Mouse (Mus musculus) layer of hippocampus, adult 9-11 months (tissue): ENCODE results near the gene Angptl2.
A peak's percentile ranks its signal among the peaks of the same experiment; 100 is the strongest.

ENCODE experiments used
- DNase-seq: peaks from one replicate; pipeline ENCODE4 v3.0.0; 2022

Angptl2 gene

DNA sequence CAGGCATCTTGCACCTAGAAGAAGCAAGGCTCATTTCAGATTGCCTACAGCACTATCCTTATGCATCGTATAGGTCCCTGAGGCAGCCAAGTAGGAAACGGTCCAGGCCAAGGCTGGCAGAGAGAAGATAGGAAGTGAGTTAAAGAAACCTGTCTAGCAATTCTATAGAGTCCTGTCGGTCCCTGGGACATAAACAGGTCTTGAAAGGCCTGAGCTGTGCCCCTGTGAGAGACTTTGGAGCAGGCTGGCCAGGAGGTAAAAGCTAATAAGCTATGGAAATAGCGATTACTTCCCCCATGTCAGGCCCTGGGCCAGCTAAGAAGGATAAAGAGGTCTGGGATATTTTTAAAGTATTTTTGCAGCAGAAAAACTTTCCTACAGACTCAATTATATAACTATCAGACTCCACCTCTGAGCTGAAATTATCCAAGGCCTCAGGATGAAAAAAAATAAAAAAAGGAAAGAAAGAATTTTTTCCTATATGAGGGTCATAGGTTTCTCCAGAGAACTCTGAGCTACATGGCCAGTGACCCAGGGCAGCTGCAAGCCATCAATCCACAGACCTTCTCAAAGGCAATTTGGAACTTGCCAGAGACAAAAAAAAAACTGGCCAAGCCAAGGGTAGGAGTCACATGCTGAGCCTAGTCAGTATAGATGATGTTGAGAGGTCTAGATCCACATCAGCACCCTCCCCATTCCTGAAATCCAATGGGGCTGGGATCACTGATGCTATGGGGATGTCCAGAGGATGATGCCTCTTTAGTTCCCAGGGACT is 57.0 kb downstream of the Angptl2 start:
- DNase-seq: no peak

DNA sequence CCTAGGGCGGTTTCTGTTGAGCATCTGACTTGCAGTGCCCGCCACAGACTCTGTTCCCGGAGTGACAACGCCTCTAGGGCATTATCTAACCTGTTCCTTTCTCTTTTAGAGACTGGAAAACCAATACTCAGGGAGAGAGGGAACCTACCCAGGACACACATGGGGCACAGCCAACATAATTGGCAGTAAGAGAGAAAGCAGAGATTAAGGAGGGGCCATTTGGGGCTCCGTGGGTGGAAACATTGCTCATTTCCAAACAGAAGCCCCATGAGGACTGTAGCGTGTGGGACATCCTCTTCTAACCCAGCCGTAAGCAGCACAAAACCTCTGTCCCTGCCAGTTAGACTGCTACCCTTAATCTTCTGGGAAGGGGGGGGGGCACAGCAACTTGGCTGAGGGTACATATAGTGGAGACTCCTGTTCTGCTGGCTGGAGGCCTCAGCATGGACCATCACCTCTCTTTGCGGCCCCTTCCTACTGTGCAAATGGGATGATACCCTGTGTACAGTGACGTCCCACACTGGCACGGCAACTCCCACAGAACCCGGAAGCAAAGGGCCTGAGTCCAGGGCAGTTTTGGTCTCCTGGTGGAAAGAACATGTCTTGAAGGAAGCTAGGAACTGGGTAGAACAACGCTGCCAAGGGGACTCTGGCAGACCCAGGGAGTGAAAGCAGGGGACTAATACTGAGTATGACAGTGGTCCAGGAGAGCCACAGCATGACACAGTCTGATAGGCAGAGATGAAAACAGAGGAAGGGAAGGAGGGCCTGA is 59.0 kb downstream of the Angptl2 start:
- no peak for DNase-seq

DNA sequence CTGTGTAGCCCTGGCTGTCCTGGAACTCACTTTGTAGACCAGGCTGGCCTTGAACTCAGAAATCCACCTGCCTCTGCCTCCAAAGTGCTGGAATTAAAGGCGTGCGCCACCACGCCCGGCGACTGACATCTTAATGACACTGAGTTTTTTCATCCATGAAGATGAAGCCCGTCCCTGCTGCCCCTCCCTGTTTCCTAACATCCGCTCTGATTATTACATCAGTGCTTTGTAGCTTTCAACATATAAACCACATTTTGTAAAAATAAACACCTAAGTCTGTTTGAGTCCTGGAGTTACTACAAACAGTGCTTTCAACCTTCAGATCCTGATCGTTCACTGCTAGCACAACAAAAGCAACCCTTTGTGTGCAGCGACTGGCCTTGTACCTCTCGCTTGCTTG is 63.9 kb downstream of the Angptl2 start:
- DNase-seq: no peak

DNA sequence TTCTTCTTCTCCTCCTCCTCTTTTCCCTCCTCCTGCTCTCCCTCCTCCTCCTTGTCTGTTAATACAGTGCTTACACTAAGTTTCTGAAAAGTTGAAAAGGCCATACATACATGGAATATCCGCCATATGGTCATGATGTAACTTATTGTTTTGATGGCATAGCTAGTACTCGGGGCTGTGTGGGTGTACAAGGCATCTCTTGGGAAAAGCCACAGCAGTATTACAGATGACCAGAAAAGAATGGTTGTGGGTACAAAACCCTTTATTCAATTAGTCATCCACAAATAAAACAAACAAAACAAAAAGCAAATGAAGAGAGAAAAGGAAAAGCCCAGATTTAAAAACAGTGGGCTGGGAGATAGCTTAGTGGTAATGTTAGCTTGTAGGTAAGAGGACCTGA is 64.7 kb downstream of the Angptl2 start:
- DNase-seq: no peak

DNA sequence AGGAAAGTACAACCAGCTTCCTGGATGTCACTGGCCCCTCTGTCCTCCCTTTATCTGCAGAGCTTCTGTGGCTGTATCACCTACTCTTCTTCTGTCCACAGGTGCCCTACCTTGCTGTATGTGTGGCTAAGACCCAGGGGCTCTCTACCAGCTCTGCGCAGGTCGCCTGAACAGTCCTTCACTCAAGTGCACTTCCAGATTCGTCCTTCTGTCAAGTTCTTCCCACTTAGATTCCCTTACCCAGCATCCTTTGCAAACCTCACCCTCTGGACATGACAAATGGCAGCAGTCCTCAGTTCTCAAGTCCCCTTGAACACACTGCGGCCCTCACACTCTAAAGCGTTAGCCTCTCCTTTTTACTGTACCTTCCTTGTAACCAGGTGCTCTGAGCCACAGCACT is 65.9 kb downstream of the Angptl2 start:
- no peak for DNase-seq

DNA sequence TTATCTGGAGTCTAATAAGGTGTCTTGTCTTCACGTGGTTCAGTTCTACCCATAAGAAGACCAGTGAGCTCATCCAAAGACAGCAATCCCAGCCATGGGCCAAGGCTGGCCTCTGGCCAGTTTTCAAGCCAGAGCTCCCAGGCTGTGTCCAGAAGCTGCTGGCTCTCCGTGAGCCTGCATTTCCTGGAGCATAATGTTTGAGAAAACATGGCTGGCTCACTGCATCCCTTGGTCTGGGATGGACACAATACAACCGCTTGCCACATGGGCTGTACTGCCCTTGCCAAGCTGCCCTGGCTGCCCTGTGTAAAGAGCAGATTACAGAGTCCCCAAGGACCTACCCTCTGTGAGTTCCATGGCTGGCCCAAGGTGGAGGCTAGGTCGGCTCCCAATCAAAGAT is 67.0 kb downstream of the Angptl2 start:
- peak; percentile 25 for DNase-seq

DNA sequence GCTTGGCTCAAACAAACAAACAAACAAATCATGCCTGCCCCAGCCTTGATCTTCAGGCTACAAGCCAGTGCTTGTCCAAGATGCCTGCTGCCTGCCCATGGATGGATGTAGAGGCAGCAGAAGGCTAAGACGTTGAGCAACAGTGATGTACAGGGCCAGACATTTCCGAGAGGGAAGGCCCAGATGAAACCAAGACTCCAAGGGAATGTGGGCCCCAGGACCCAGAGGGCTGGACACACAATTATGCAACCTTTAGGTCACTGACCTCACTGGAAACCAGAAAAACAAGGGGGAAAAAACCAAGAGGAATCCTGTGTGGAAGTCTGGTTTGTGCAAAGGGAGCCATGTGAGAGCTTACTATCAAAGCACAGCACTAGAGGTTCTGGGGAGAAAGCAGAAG is 67.8 kb downstream of the Angptl2 start:
- DNase-seq: no peak

DNA sequence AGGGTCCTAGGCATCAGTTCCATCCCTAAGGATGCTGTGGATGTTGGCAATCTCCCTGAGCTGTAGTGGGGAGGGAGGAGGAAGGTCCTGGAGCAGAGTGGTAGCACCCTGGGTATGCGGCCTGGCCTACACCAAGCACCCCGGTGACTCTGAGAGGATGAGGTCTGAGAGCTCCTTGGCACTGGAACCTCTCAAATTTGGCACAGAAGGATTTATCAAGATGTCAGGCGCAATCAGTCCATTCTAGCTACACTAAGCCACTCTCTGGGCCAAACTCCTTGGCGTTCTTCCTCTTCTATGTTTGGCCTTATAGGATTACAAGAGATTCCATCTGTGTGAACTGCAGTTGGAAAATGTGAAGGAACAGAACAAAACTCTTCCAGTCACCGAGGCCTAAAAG is 73.0 kb downstream of the Angptl2 start:
- DNase-seq: no peak

DNA sequence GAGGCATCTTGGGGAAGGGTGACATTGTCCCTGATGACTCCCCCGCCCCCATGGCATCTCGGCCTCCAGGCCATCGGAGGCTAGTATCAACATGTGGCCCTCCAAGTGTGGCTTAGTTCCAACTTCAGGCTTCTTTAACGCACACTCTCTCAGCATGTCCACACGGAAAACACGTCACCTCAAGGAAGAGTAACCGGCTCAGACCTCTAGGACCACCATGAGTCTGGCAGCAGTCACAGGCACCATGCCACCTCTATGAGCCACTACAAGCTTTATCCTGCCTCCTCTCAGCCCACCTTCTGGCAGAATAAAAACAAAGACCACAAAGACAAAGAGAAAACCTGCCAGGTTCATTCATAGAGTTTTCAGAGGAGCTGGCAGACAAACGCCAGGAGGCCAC is 74.6 kb downstream of the Angptl2 start:
- no peak for DNase-seq

DNA sequence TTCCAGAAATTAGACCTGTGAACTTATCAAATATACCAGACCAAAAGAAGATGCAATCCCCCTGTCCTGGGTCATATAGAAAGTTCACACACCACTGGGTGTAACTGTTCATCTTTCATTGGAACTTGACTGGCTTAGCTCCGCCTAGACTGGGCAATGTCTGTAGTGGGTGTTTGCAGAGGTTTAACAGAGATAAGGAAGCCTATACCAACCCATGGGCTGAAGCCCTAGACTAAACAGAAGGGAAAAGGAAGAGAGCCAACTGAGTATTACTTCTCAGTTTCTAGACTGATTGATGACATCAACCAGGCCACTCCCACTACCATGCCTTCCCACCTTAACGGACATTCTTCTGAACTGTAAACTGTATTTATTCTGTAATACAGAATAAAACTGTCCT is 76.2 kb downstream of the Angptl2 start:
- DNase-seq: no peak

DNA sequence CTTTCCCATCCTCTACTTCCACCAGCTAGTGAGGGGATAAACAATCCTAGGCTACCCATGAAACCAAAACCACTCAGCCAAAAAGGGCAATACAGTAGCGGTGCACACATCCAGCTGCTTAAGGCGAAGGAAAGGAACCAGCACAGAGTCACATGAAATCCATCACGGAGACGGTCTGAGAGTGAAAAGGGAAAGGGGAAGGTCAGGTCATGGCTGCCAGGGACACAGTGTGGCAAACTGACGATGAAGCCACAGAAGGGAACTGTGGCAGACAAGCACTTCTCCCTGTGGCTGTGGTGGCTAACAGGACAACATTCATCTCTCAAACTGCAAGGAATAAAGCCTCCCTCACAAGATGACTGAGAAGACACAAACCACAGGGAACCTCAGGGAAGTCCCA is 79.2 kb downstream of the Angptl2 start:
- no peak for DNase-seq
